Mouse (Mus musculus): Measurements from ENCODE around the gene Casd1. TPM values are rescaled to one million over a fixed set of nuclear protein-coding genes. Genes with fewer than 3 reads are reported as not detected.

Gene Casd1
- total and polyA plus RNA-seq, 3 experiments: 13.1 to 38.2 (median 30.4) TPM

GRCm38 (mm10) chr6:4578343-4578742 lies 22.3 kb upstream of the Casd1 start:
- Histone ChIP-seq H3K27me3 (replicated peaks) (no peaks in the 10 kb centered on the region), H3K79me2 (replicated peaks; ENCODE audit: control insufficient read depth, extremely low read depth, insufficient read depth, poor library complexity, severe bottlenecking) (no peaks in the 10 kb centered on the region), H3K4me3 (replicated peaks in 1 of 3; ENCODE audit: low read depth in 2 of 3, low read length in 2 of 3, poor library complexity in 1 of 3) (no peak overlapping the region), H3K4me1 (ENCODE audit: control insufficient read depth in 1 of 2, insufficient read depth in 2 of 2) (no peaks in the 10 kb centered on the region), H3K4me2 (ENCODE audit: insufficient read depth, low read depth, poor library complexity, severe bottlenecking) (no peak overlapping the region), H3K36me3 (replicated peaks in 1 of 2; ENCODE audit: control insufficient read depth in 1 of 2, insufficient read depth in 1 of 2, low read length in 1 of 2) (no peaks in the 10 kb centered on the region), H3K9me3 (replicated peaks; ENCODE audit: low read length) (no peaks in the 10 kb centered on the region), H3K27ac (ENCODE audit: insufficient read depth, low read depth) (no peak overlapping the region), H3K9ac (ENCODE audit: insufficient read depth, low read depth) (no peak overlapping the region)
- TF ChIP-seq TBP (conservative IDR thresholded peaks at IDR 0.05; ENCODE audit: low read depth, low read length): no peak
- no peak for TF ChIP-seq NELFE (IDR thresholded peaks at IDR 0.05; ENCODE audit: low read depth, low read length)
- TF ChIP-seq MXI1 (IDR thresholded peaks at IDR 0.05; ENCODE audit: low read depth, low read length): no peak
- no peak for TF ChIP-seq ZC3H11A (IDR thresholded peaks at IDR 0.05; ENCODE audit: low read depth, low read length)
- TF ChIP-seq POLR2A (IDR thresholded peaks at IDR 0.05; ENCODE audit: low read depth, low read length): no peak
- no peak for TF ChIP-seq IRF4 (IDR thresholded peaks at IDR 0.05; ENCODE audit: low read depth, low read length)
- no peak for TF ChIP-seq POLR2AphosphoS2 (IDR thresholded peaks at IDR 0.05; ENCODE audit: low read depth, low read length)
- no peak for TF ChIP-seq RCOR1 (conservative IDR thresholded peaks at IDR 0.05; ENCODE audit: low read depth, low read length)
- no peak for TF ChIP-seq ZKSCAN1 (IDR thresholded peaks at IDR 0.05; ENCODE audit: borderline replicate concordance, low read depth, low read length)
- TF ChIP-seq EP300 (IDR thresholded peaks at IDR 0.05; ENCODE audit: low read length): no peak
- no peak for TF ChIP-seq CHD2 (IDR thresholded peaks at IDR 0.05; ENCODE audit: low read length)
- no peak for TF ChIP-seq JUND (conservative IDR thresholded peaks at IDR 0.05; ENCODE audit: low read depth, low read length)
- TF ChIP-seq SMC3 (IDR thresholded peaks at IDR 0.05; ENCODE audit: low read depth, low read length): no peak
- no peak for TF ChIP-seq PAX5 (IDR thresholded peaks at IDR 0.05; ENCODE audit: low read length)
- TF ChIP-seq MAFK (IDR thresholded peaks at IDR 0.05; ENCODE audit: insufficient replicate concordance, low read length): no peak
- no peak for TF ChIP-seq RAD21 (IDR thresholded peaks at IDR 0.05; ENCODE audit: low read depth, low read length)
- TF ChIP-seq BHLHE40 (IDR thresholded peaks at IDR 0.05; ENCODE audit: low read depth, low read length): no peak
- dilution Hi-C loops (cut with MboI; ENCODE audit: extremely low pct_ligation_motif_present, extremely low pct_unique_long_range_greater_than_20kb, low sequenced_read_pairs): no loop called here
- DNase-seq (ENCODE audit: extremely low read depth): no peak
- in situ Hi-C loops (cut with MboI; ENCODE audit: low pct_ligation_motif_present, low pct_unique_long_range_greater_than_20kb, low sequenced_read_pairs): no loop called here

DNA sequence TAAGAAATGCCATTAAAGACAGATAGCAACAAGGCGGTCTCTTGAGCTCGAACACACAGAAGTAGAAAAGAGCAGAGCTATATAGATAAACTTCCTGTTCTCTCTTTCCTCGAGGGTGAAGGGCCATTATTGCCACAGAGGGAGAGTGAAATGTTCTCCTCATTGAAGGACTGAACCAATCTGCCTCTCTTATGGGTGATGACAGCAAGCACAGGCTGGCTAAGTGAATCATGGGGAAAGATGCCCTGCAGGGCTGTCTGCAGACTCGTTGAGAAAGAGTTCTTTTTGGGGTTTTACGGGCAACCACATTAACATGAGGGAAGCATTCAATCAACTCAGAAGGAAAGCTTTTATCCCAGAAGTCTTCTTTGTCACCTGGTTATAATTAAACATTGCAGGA lies 21.0 kb upstream of the Casd1 start:
- in situ Hi-C loops (cut with MboI; ENCODE audit: low pct_ligation_motif_present, low pct_unique_long_range_greater_than_20kb, low sequenced_read_pairs) (no loop called here), dilution Hi-C loops (cut with MboI; ENCODE audit: extremely low pct_ligation_motif_present, extremely low pct_unique_long_range_greater_than_20kb, low sequenced_read_pairs) (no loop called here)
- no peak for TF ChIP-seq CTCF (conservative IDR thresholded peaks at IDR 0.05 in 1 of 2, IDR thresholded peaks at IDR 0.05 in 1 of 2; ENCODE audit: low read depth in 2 of 2, low read length in 2 of 2)
- TF ChIP-seq IRF4 (IDR thresholded peaks at IDR 0.05; ENCODE audit: low read depth, low read length): no peak
- no peak for TF ChIP-seq NELFE (IDR thresholded peaks at IDR 0.05; ENCODE audit: low read depth, low read length)
- TF ChIP-seq POLR2A (IDR thresholded peaks at IDR 0.05; ENCODE audit: low read depth, low read length): no peak
- no peak for TF ChIP-seq E2F4 (IDR thresholded peaks at IDR 0.05; ENCODE audit: insufficient replicate concordance, low read depth, low read length)
- TF ChIP-seq UBTF (IDR thresholded peaks at IDR 0.05; ENCODE audit: low read depth, low read length): no peak
- no peak for TF ChIP-seq SMC3 (IDR thresholded peaks at IDR 0.05; ENCODE audit: low read depth, low read length)
- no peak for TF ChIP-seq POLR2AphosphoS2 (IDR thresholded peaks at IDR 0.05; ENCODE audit: low read depth, low read length)
- TF ChIP-seq ZC3H11A (IDR thresholded peaks at IDR 0.05; ENCODE audit: low read depth, low read length): no peak
- H3K4me1 ChIP-seq (ENCODE audit: control insufficient read depth in 1 of 2, insufficient read depth in 2 of 2): peaks cover 0 to 2% of the 10 kb centered on the region in 2 experiments; a peak in 1 of 4 replicates
- H3K27me3 ChIP-seq (replicated peaks): no peaks in the 10 kb centered on the region
- no peaks in the 10 kb centered on the region for H3K9me3 ChIP-seq (replicated peaks; ENCODE audit: low read length)
- no peak overlapping the region for H3K4me2 ChIP-seq (ENCODE audit: insufficient read depth, low read depth, poor library complexity, severe bottlenecking)
- no peaks in the 10 kb centered on the region for H3K36me3 ChIP-seq (replicated peaks in 1 of 2; ENCODE audit: control insufficient read depth in 1 of 2, insufficient read depth in 1 of 2, low read length in 1 of 2)
- H3K4me3 ChIP-seq (replicated peaks in 1 of 3; ENCODE audit: low read depth in 2 of 3, low read length in 2 of 3, poor library complexity in 1 of 3): no peak overlapping the region
- H3K27ac ChIP-seq (ENCODE audit: insufficient read depth, low read depth): no peak overlapping the region
- no peak overlapping the region for H3K9ac ChIP-seq (ENCODE audit: insufficient read depth, low read depth)
- DNase-seq (ENCODE audit: extremely low read depth): no peak
- no peaks in the 10 kb centered on the region for H3K79me2 ChIP-seq (replicated peaks; ENCODE audit: control insufficient read depth, extremely low read depth, insufficient read depth, poor library complexity, severe bottlenecking)
